Mouse (Mus musculus): Measurements from ENCODE around the gene Ssh2. TPM values are rescaled to one million over a fixed set of nuclear protein-coding genes. Genes with fewer than 3 reads are reported as not detected.

Ssh2 gene
- polyA plus RNA-seq, 1 experiment from 2014 or later, result 17.1 TPM

GRCm38 (mm10) chr11:77501971-77502370, 285.9 kb downstream of the Ssh2 start:
- Histone ChIP-seq H3K27ac (no peak overlapping the region), H3K4me2 (replicated peaks) (no peak overlapping the region), H3K4me1 (peaks cover 36% of the 10 kb centered on the region), H3K9ac (no peak overlapping the region), H3K36me3 (peaks cover 69% of the 10 kb centered on the region), H3K9me3 (replicated peaks) (no peaks in the 10 kb centered on the region), H3K27me3 (no peaks in the 10 kb centered on the region), H3K4me3 (no peak overlapping the region)
- WGBS, result 94% methylated on average over 4 of the region's 4 CpGs
- ATAC-seq (ENCODE audit: low FRiP score), result no peak

- Histone ChIP-seq H3K27me3 (no peaks in the 10 kb centered on the region), H3K4me1 (peaks cover 31% of the 10 kb centered on the region), H3K4me2 (replicated peaks) (no peak overlapping the region), H3K4me3 (no peak overlapping the region), H3K9me3 (replicated peaks) (no peaks in the 10 kb centered on the region), H3K9ac (peak overlapping the region; percentile 5; the same call in 1 of the 2 replicates), H3K36me3 (peaks cover 74% of the 10 kb centered on the region), H3K27ac (no peak overlapping the region)
- WGBS, result 93% methylated on average over 6 of the region's 6 CpGs
- no peak for ATAC-seq (ENCODE audit: low FRiP score)
These were observed 286.4 kb downstream of the Ssh2 start for GRCm38 (mm10) chr11:77502481-77502880.

DNA sequence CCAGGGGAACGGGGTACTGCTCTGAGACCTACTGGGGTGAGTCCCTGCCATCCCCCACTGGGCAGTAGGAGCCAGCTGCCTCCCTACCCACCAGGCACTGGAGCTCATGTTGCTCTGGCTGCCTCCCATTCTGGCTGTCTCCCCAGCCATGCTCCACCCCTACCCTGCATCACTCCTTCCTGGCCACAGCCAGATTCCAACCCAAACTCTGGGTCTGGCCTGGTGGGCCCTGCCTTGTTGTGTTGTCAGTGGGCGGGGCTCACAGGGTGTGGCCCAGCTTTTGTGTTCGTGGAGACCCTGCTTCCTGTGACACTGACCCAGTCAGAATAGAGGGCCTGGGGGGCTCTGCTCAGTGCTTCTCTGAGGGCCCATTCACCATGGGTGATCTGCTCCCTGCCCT, 287.4 kb downstream of the Ssh2 start:
- Histone ChIP-seq H3K27ac (no peak overlapping the region), H3K9ac (no peak overlapping the region), H3K4me3 (no peak overlapping the region), H3K36me3 (peaks cover 74% of the 10 kb centered on the region), H3K27me3 (no peaks in the 10 kb centered on the region), H3K4me2 (replicated peaks) (no peak overlapping the region), H3K4me1 (peaks cover 26% of the 10 kb centered on the region), H3K9me3 (replicated peaks) (no peaks in the 10 kb centered on the region)
- WGBS, result 67% methylated on average over 3 of the region's 3 CpGs
- no peak for ATAC-seq (ENCODE audit: low FRiP score)

DNA sequence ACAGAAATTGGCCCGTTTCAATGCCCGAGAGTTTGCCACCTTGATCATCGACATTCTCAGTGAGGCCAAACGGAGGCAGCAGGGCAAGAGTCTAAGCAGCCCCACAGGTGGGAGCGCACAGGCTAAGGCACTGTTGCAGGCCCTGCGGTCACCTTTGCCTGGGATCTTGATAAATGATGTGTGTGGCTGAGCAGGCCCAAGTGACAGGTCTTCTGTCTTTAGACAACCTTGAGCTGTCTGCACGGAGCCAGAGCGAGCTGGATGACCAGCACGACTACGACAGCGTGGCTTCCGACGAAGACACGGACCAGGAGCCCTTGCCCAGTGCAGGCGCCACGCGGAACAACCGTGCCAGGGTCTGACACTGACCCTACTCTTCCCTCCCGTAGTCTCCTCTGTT, 288.3 kb downstream of the Ssh2 start:
- H3K4me1 ChIP-seq, result peaks cover 24% of the 10 kb centered on the region
- ATAC-seq (ENCODE audit: low FRiP score), result no peak
- no peaks in the 10 kb centered on the region for H3K27me3 ChIP-seq
- no peak overlapping the region for H3K9ac ChIP-seq
- H3K4me2 ChIP-seq (replicated peaks), result no peak overlapping the region
- no peaks in the 10 kb centered on the region for H3K9me3 ChIP-seq (replicated peaks)
- H3K4me3 ChIP-seq, result no peak overlapping the region
- H3K27ac ChIP-seq, result no peak overlapping the region
- peaks cover 67% of the 10 kb centered on the region for H3K36me3 ChIP-seq
- 95% methylated on average over 19 of the region's 19 CpGs for WGBS

- H3K4me3 ChIP-seq, result no peak overlapping the region
- H3K9ac ChIP-seq, result no peak overlapping the region
- H3K27ac ChIP-seq, result no peak overlapping the region
- no peaks in the 10 kb centered on the region for H3K9me3 ChIP-seq (replicated peaks)
- H3K4me2 ChIP-seq (replicated peaks), result no peak overlapping the region
- no peak for ATAC-seq (ENCODE audit: low FRiP score)
- 87% methylated on average over 22 of the region's 22 CpGs for WGBS
- H3K27me3 ChIP-seq, result no peaks in the 10 kb centered on the region
- peaks cover 15% of the 10 kb centered on the region for H3K4me1 ChIP-seq
- H3K36me3 ChIP-seq, result peaks cover 56% of the 10 kb centered on the region
These were observed 289.3 kb downstream of the Ssh2 start for GRCm38 (mm10) chr11:77505291-77505980.

GRCm38 (mm10) chr11:77506273-77506672, 290.2 kb downstream of the Ssh2 start:
- H3K27ac ChIP-seq, result no peak overlapping the region
- 86% methylated on average over 14 of the region's 14 CpGs for WGBS
- no peaks in the 10 kb centered on the region for H3K9me3 ChIP-seq (replicated peaks)
- ATAC-seq (ENCODE audit: low FRiP score), result no peak
- H3K4me2 ChIP-seq (replicated peaks), result no peak overlapping the region
- no peak overlapping the region for H3K9ac ChIP-seq
- peaks cover 51% of the 10 kb centered on the region for H3K36me3 ChIP-seq
- H3K27me3 ChIP-seq, result no peaks in the 10 kb centered on the region
- H3K4me1 ChIP-seq, result peaks cover 7% of the 10 kb centered on the region
- H3K4me3 ChIP-seq, result no peak overlapping the region

GRCm38 (mm10) chr11:77506941-77507340, 290.9 kb downstream of the Ssh2 start:
- Histone ChIP-seq H3K4me2 (replicated peaks) (no peak overlapping the region), H3K36me3 (peaks cover 51% of the 10 kb centered on the region), H3K4me3 (no peak overlapping the region), H3K9me3 (replicated peaks) (no peaks in the 10 kb centered on the region), H3K27me3 (no peaks in the 10 kb centered on the region), H3K4me1 (peaks cover 6% of the 10 kb centered on the region), H3K9ac (no peak overlapping the region), H3K27ac (no peak overlapping the region)
- 89% methylated on average over 6 of the region's 6 CpGs for WGBS
- no peak for ATAC-seq (ENCODE audit: low FRiP score)

DNA sequence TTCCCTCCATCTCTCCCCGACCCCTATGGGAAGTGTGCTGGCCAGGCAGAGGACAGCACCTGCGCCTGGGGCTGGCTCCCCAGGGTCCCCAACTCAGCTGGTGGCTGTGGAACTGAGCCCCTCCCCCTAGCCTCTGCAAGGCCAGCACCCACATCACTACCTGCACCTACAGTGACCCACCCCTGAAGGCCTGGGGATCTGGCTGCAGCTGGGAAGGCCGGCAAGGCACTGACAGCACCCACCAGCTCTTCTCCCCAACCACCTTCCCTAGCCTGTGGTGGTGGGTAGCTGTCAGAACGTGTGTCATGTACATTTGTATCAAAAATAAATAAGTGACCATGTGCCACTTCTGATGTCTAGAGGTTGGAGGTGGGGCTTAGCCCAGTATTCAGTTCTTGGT, 291.3 kb downstream of the Ssh2 start:
- no peaks in the 10 kb centered on the region for H3K9me3 ChIP-seq (replicated peaks)
- 0 out of 2 replicates have a peak, but pooled peaks have one; percentile 13 for ATAC-seq (ENCODE audit: low FRiP score)
- WGBS, result 74% methylated on average over 4 of the region's 4 CpGs
- H3K9ac ChIP-seq, result no peak overlapping the region
- no peak overlapping the region for H3K27ac ChIP-seq
- H3K4me2 ChIP-seq (replicated peaks), result no peak overlapping the region
- peaks cover 51% of the 10 kb centered on the region for H3K36me3 ChIP-seq
- H3K27me3 ChIP-seq, result no peaks in the 10 kb centered on the region
- H3K4me3 ChIP-seq, result no peak overlapping the region
- H3K4me1 ChIP-seq, result peaks cover 9% of the 10 kb centered on the region

DNA sequence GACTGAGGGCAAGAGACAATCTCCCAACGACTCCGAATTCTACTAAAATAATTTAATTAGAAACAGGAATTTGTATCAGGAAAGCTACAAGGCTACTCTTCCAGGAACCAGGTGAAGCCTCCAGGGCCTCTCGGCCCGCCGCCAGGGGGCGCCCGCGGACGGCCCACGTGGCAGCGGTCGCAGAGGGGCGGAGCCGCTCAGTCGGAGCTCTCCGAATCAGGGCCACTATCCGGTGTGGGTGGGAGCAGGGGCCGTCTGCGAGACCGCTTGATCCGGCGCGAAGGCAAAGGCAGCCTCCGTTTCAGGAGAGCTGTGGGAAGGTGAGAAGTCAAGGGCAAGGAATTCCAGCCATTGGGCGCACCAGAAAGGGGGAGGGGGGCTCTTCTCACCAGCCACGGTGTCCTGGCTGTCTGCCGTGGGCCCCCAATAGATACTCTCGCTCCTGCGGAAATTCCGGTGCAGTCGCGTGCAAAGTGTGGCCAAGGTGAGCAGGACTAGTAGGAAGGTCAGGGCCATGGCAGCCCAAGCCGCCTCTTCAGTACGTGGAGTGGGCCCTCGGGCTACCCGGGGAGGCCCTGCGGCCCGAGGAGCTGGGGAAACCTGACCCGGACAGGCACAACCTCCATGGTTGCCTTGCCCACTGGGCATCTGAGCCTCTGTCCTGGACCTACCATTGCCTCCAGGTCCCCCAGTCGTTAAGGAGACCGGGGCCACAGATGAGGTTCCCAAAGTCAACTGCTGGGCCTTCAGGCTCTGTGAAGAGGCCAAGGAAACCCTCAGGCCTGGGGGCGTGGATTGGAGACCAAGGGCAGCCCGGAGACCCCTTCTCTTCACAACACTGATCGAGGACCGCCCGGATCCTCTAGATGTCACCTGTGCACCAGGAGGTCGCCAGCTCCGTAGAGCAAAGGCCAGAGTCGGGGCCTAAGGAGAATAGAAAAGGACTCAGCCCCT, 292.3 kb downstream of the Ssh2 start:
- no peak overlapping the region for H3K27ac ChIP-seq
- peak overlapping the region; percentile 27 for H3K4me3 ChIP-seq
- peaks cover 41% of the 10 kb centered on the region for H3K36me3 ChIP-seq
- H3K9me3 ChIP-seq (replicated peaks), result no peaks in the 10 kb centered on the region
- peak overlapping the region; percentile 59 for H3K9ac ChIP-seq
- WGBS, result 20% methylated on average over 49 of the region's 49 CpGs
- peaks cover 14% of the 10 kb centered on the region for H3K4me1 ChIP-seq
- H3K27me3 ChIP-seq, result no peaks in the 10 kb centered on the region
- peak overlapping the region; percentile 60 for H3K4me2 ChIP-seq (replicated peaks)
- ATAC-seq (ENCODE audit: low FRiP score), result peak; percentile 55; the same call in 1 of the 2 replicates

Other genes with a start within 250 kb of the Ssh2 start
- 4.3 and 4.4 TPM in 2 replicates for gene Slc6a4, start 217.7 kb upstream of the Ssh2 start, polyA plus RNA-seq (2016; fragmentation: Nextera tagmentation; extraction: Ambion mirVana)
- 71.1 TPM in 2 replicates for gene Nsrp1, start 137.9 kb upstream of the Ssh2 start, polyA plus RNA-seq (2016; fragmentation: Nextera tagmentation; extraction: Ambion mirVana)
- 0.27 and 0.47 TPM in 2 replicates for gene Efcab5, start 27.3 kb upstream of the Ssh2 start, polyA plus RNA-seq (2016; fragmentation: Nextera tagmentation; extraction: Ambion mirVana)
- gene Coro6, start 246.1 kb downstream of the Ssh2 start, polyA plus RNA-seq (2016; fragmentation: Nextera tagmentation; extraction: Ambion mirVana), result 0.09 and 0.52 TPM in 2 replicates